Mouse (Mus musculus): ENCODE data around the gene Olfr485. TPM values are rescaled to one million over a fixed set of nuclear protein-coding genes. Genes with fewer than 3 reads are reported as not detected.

Olfr485 gene
- polyA plus RNA-seq, 1 experiment, result not detected

GRCm38 (mm10) chr7:108120681-108121080, 39.0 kb downstream of the Olfr485 start:
- no peaks in the 10 kb centered on the region for H3K4me1 ChIP-seq (ENCODE audit: control insufficient read depth, insufficient read depth, low read length)
- H3K27ac ChIP-seq (ENCODE audit: control insufficient read depth, insufficient read depth, low read depth, low read length, poor library complexity), result no peak overlapping the region
- 22% methylated on average over 1 of the region's 1 CpGs for WGBS
- TF ChIP-seq CTCF (IDR thresholded peaks at IDR 0.05; ENCODE audit: control insufficient read depth, insufficient read depth, low read length) (no peak), POLR2A (IDR thresholded peaks at IDR 0.05; ENCODE audit: borderline replicate concordance, control insufficient read depth, low read depth, low read length) (no peak)
- H3K4me3 ChIP-seq (replicated peaks; ENCODE audit: control insufficient read depth, low read depth, low read length), result no peak overlapping the region

Other genes with a start within 250 kb of the Olfr485 start
- not detected in 2 replicates for gene Olfr473, start 229.4 kb downstream of the Olfr485 start, polyA plus RNA-seq (2011; ENCODE audit: insufficient read depth, insufficient read length, low replicate concordance, missing spikeins)
- gene Olfr474, start 205.2 kb downstream of the Olfr485 start, polyA plus RNA-seq (2011; ENCODE audit: insufficient read depth, insufficient read length, low replicate concordance, missing spikeins), result not detected in 2 replicates
- gene Olfr476, start 195.1 kb downstream of the Olfr485 start, polyA plus RNA-seq (2011; ENCODE audit: insufficient read depth, insufficient read length, low replicate concordance, missing spikeins), result not detected in 2 replicates
- gene Olfr477, start 173.2 kb downstream of the Olfr485 start, polyA plus RNA-seq (2011; ENCODE audit: insufficient read depth, insufficient read length, low replicate concordance, missing spikeins), result not detected in 2 replicates
- not detected in 2 replicates for gene Olfr478, start 125.9 kb downstream of the Olfr485 start, polyA plus RNA-seq (2011; ENCODE audit: insufficient read depth, insufficient read length, low replicate concordance, missing spikeins)
- gene Olfr479, start 109.2 kb downstream of the Olfr485 start, polyA plus RNA-seq (2011; ENCODE audit: insufficient read depth, insufficient read length, low replicate concordance, missing spikeins), result not detected in 2 replicates
- not detected in 2 replicates for gene Olfr480, start 92.5 kb downstream of the Olfr485 start, polyA plus RNA-seq (2011; ENCODE audit: insufficient read depth, insufficient read length, low replicate concordance, missing spikeins)
- gene Olfr481, start 80.0 kb downstream of the Olfr485 start, polyA plus RNA-seq (2011; ENCODE audit: insufficient read depth, insufficient read length, low replicate concordance, missing spikeins), result 0.43 TPM in 1 of 2 replicates, not detected in the other
- gene Olfr482, start 62.3 kb downstream of the Olfr485 start, polyA plus RNA-seq (2011; ENCODE audit: insufficient read depth, insufficient read length, low replicate concordance, missing spikeins), result not detected in 2 replicates
- not detected in 2 replicates for gene Olfr483, start 59.0 kb downstream of the Olfr485 start, polyA plus RNA-seq (2011; ENCODE audit: insufficient read depth, insufficient read length, low replicate concordance, missing spikeins)
- not detected in 2 replicates for gene Olfr484, start 32.4 kb downstream of the Olfr485 start, polyA plus RNA-seq (2011; ENCODE audit: insufficient read depth, insufficient read length, low replicate concordance, missing spikeins)
- not detected in 2 replicates for gene Olfr486, start 12.9 kb upstream of the Olfr485 start, polyA plus RNA-seq (2011; ENCODE audit: insufficient read depth, insufficient read length, low replicate concordance, missing spikeins)
- gene Olfr487, start 54.8 kb upstream of the Olfr485 start, polyA plus RNA-seq (2011; ENCODE audit: insufficient read depth, insufficient read length, low replicate concordance, missing spikeins), result not detected in 2 replicates
- not detected in 2 replicates for gene Olfr488, start 98.5 kb upstream of the Olfr485 start, polyA plus RNA-seq (2011; ENCODE audit: insufficient read depth, insufficient read length, low replicate concordance, missing spikeins)
- not detected in 2 replicates for gene Olfr490, start 129.1 kb upstream of the Olfr485 start, polyA plus RNA-seq (2011; ENCODE audit: insufficient read depth, insufficient read length, low replicate concordance, missing spikeins)
- gene Olfr491, start 153.6 kb upstream of the Olfr485 start, polyA plus RNA-seq (2011; ENCODE audit: insufficient read depth, insufficient read length, low replicate concordance, missing spikeins), result not detected in 2 replicates
- not detected in 2 replicates for gene Olfr492, start 163.8 kb upstream of the Olfr485 start, polyA plus RNA-seq (2011; ENCODE audit: insufficient read depth, insufficient read length, low replicate concordance, missing spikeins)
- gene Olfr493, start 187.1 kb upstream of the Olfr485 start, polyA plus RNA-seq (2011; ENCODE audit: insufficient read depth, insufficient read length, low replicate concordance, missing spikeins), result not detected in 2 replicates
- not detected in 2 replicates for gene Olfr494, start 205.5 kb upstream of the Olfr485 start, polyA plus RNA-seq (2011; ENCODE audit: insufficient read depth, insufficient read length, low replicate concordance, missing spikeins)
- not detected in 2 replicates for gene Olfr495, start 233.3 kb upstream of the Olfr485 start, polyA plus RNA-seq (2011; ENCODE audit: insufficient read depth, insufficient read length, low replicate concordance, missing spikeins)